Mouse (Mus musculus) heart, postnatal 0 days (tissue): ENCODE measurements around the gene Prdx6b. TPM values are rescaled to one million over a fixed set of nuclear protein-coding genes. Genes with fewer than 3 reads are reported as not detected.

Experiments
- ATAC-seq: fragments of 200-750 bp; cut with Nextera tagmentation; 2 replicates; pipeline ENCODE4 v1.8.0; 2017; ENCODE audit warnings: low read depth, moderate number of reproducible peaks, moderate library complexity; ENCODE audit not compliant: insufficient read depth
- DNase-seq: peaks from one replicate; pipeline ENCODE4 v3.0.0-alpha.2; 2016; ENCODE audit warnings: low spot score
- H3K27ac ChIP-seq: fragments of 300-500 bp; sonication (generic); 2 replicates; pipeline ENCODE4 v1.5.1; 2014; ENCODE audit warnings: low read depth, mild to moderate bottlenecking
- H3K27me3 ChIP-seq: fragments of 300-500 bp; sonication (generic); 2 replicates; pipeline ENCODE4 v1.6.1; 2014; ENCODE audit warnings: low read length, mixed read lengths; ENCODE audit not compliant: control insufficient read depth, insufficient read depth
- H3K36me3 ChIP-seq: fragments of 300-500 bp; sonication (generic); replicated peaks from 2 replicates; pipeline ENCODE4 v1.6.1; 2014; ENCODE audit warnings: low read length, mixed read lengths; ENCODE audit not compliant: control insufficient read depth, insufficient read depth
- H3K4me1 ChIP-seq: fragments of 300-500 bp; sonication (generic); 2 replicates; pipeline ENCODE4 v1.6.1; 2014; ENCODE audit warnings: antibody characterized with exemption; ENCODE audit not compliant: control insufficient read depth, insufficient read depth
- H3K4me2 ChIP-seq: fragments of 300-500 bp; sonication (generic); 2 replicates; pipeline ENCODE4 v1.6.1; 2014; ENCODE audit warnings: low read depth, mild to moderate bottlenecking, low read length, moderate library complexity
- H3K4me3 ChIP-seq: fragments of 300-500 bp; sonication (generic); 2 replicates; pipeline ENCODE4 v1.5.1; 2014; ENCODE audit warnings: low read depth, low read length
- H3K9ac ChIP-seq: fragments of 300-500 bp; sonication (generic); replicated peaks from 2 replicates; pipeline ENCODE4 v1.6.1; 2014; ENCODE audit warnings: low read depth, low read length, mixed read lengths
- H3K9me3 ChIP-seq: fragments of 300-500 bp; sonication (generic); replicated peaks from 2 replicates; pipeline ENCODE4 v1.6.1; 2016; ENCODE audit warnings: low read length; ENCODE audit not compliant: control insufficient read depth
- CTCF ChIP-seq: IDR thresholded peaks from 2 replicates; pipeline ENCODE4 v1.5.1; 2016; ENCODE audit warnings: antibody characterized with exemption, control low read depth, low read depth
- EP300 ChIP-seq: IDR thresholded peaks from 2 replicates; pipeline ENCODE4 v1.6.1; 2016; ENCODE audit warnings: antibody characterized with exemption, low read depth
- WGBS: fragments of 180-500 bp; shearing (Covaris S2); extraction: QIAGEN DNeasy Blood & Tissue Kit; methylation state at CpG from one replicate; pipeline ENCODE4 v1.1.7; 2014; 5-methylcytosine and 5-hydroxymethylcytosine counted together
- polyA plus RNA-seq: library from polyadenylated mRNA; unstranded; fragments of >200 nt; fragmentation: Nextera tagmentation; extraction: Ambion mirVana; gene quantifications from 2 replicates; pipeline ENCODE4 v1.2.1, GENCODE M21; 2015
- total RNA-seq: library from RNA; depleted of rRNA; stranded (reverse); fragments of >200 nt; gene quantifications from 2 replicates; pipeline ENCODE4 v1.2.3, GENCODE M21; 2014; ENCODE audit warnings: low replicate concordance; rRNA removed

The Prdx6b gene
- total and polyA plus RNA-seq, 2 experiments from 2014 or later = not detected

- Histone ChIP-seq H3K4me3 (no peak overlapping the region), H3K9ac (no peak overlapping the region), H3K27me3 (no peaks in the 10 kb centered on the region), H3K4me2 (no peak overlapping the region), H3K4me1 (no peaks in the 10 kb centered on the region), H3K27ac (no peak overlapping the region), H3K9me3 (no peaks in the 10 kb centered on the region), H3K36me3 (peaks cover 55% of the 10 kb centered on the region)
- ATAC-seq = no peak
- TF ChIP-seq EP300 (no peak), CTCF (no peak)
- DNase-seq = no peak
- WGBS = 89% methylated on average over 4 of the region's 4 CpGs
Measured at GRCm38 (mm10) chr2:80322878-80323277, 30.6 kb downstream of the Prdx6b start.

- Histone ChIP-seq H3K9me3 (no peaks in the 10 kb centered on the region), H3K4me3 (no peak overlapping the region), H3K36me3 (peaks cover 61% of the 10 kb centered on the region), H3K9ac (no peak overlapping the region), H3K27me3 (no peaks in the 10 kb centered on the region), H3K27ac (no peak overlapping the region), H3K4me2 (no peak overlapping the region), H3K4me1 (no peaks in the 10 kb centered on the region)
- TF ChIP-seq CTCF = no peak
- no peak for TF ChIP-seq EP300
- ATAC-seq (no peak), DNase-seq (no peak)
- WGBS = 91% methylated on average over 2 of the region's 2 CpGs
Measured at GRCm38 (mm10) chr2:80325779-80326178, 33.5 kb downstream of the Prdx6b start.

GRCm38 (mm10) chr2:80327272-80327671, 35.0 kb downstream of the Prdx6b start:
- Histone ChIP-seq H3K4me1 (no peaks in the 10 kb centered on the region), H3K9ac (no peak overlapping the region), H3K9me3 (no peaks in the 10 kb centered on the region), H3K4me3 (no peak overlapping the region), H3K4me2 (no peak overlapping the region), H3K27me3 (no peaks in the 10 kb centered on the region), H3K27ac (no peak overlapping the region), H3K36me3 (peaks cover 57% of the 10 kb centered on the region)
- DNase-seq (no peak), ATAC-seq (no peak)
- no peak for TF ChIP-seq CTCF
- TF ChIP-seq EP300 = no peak
- 86% methylated on average over 6 of the region's 6 CpGs for WGBS

GRCm38 (mm10) chr2:80328961-80329653, 36.8 kb downstream of the Prdx6b start:
- no peak for ATAC-seq
- Histone ChIP-seq H3K4me3 (no peak overlapping the region), H3K27me3 (no peaks in the 10 kb centered on the region), H3K9ac (no peak overlapping the region), H3K36me3 (peaks cover 52% of the 10 kb centered on the region), H3K4me2 (no peak overlapping the region), H3K27ac (no peak overlapping the region), H3K9me3 (no peaks in the 10 kb centered on the region), H3K4me1 (no peaks in the 10 kb centered on the region)
- no peak for TF ChIP-seq CTCF
- TF ChIP-seq EP300 = no peak
- WGBS = 90% methylated on average over 7 of the region's 7 CpGs
- DNase-seq = no peak

- Histone ChIP-seq H3K9ac (no peak overlapping the region), H3K4me1 (no peaks in the 10 kb centered on the region), H3K36me3 (peaks cover 83% of the 10 kb centered on the region), H3K4me3 (no peak overlapping the region), H3K9me3 (no peaks in the 10 kb centered on the region), H3K4me2 (no peak overlapping the region), H3K27me3 (no peaks in the 10 kb centered on the region), H3K27ac (no peak overlapping the region)
- TF ChIP-seq CTCF (no peak), EP300 (no peak)
- DNase-seq (no peak), ATAC-seq (no peak)
- 96% methylated on average over 9 of the region's 9 CpGs for WGBS
Measured at GRCm38 (mm10) chr2:80340537-80340936, 48.3 kb downstream of the Prdx6b start.

Other genes with a start within 250 kb of the Prdx6b start
- 7.6 and 12.8 TPM in 2 replicates for gene Pde1a, start 163.0 kb upstream of the Prdx6b start, total RNA-seq
- 12.9 and 13.7 TPM in 2 replicates for gene Pde1a, start 163.0 kb upstream of the Prdx6b start, polyA plus RNA-seq
- 36.4 and 45.2 TPM in 2 replicates for gene Dnajc10, start 23.0 kb downstream of the Prdx6b start, total RNA-seq
- 29.6 and 30.8 TPM in 2 replicates for gene Dnajc10, start 23.0 kb downstream of the Prdx6b start, polyA plus RNA-seq
- gene Frzb, start 155.2 kb downstream of the Prdx6b start, total RNA-seq = 4.3 and 6.0 TPM in 2 replicates
- gene Frzb, start 155.2 kb downstream of the Prdx6b start, polyA plus RNA-seq = 5.0 TPM in 2 replicates